Mouse (Mus musculus) testis, adult 2 months (tissue): ENCODE results near the gene Hoxb4. TPM values are rescaled to one million over a fixed set of nuclear protein-coding genes. Genes with fewer than 3 reads are reported as not detected.

Experiments
- H3K27ac ChIP-seq: fragments of 200-500 bp; 2 replicates; pipeline ENCODE4 v1.5.1; 2012; ENCODE audit warnings: low read depth, low read length; ENCODE audit not compliant: control insufficient read depth, insufficient read depth
- H3K27me3 ChIP-seq: fragments of 200-500 bp; 2 replicates; pipeline ENCODE4 v1.6.1; 2012; ENCODE audit warnings: mild to moderate bottlenecking, low read length, moderate library complexity; ENCODE audit not compliant: control insufficient read depth, insufficient read depth
- H3K36me3 ChIP-seq: fragments of 200-500 bp; 2 replicates; pipeline ENCODE4 v1.6.1; 2012; ENCODE audit warnings: mild to moderate bottlenecking, low read length; ENCODE audit not compliant: control insufficient read depth, insufficient read depth
- H3K4me1 ChIP-seq: fragments of 200-500 bp; 2 replicates; pipeline ENCODE4 v1.6.1; 2012; ENCODE audit warnings: low read length; ENCODE audit not compliant: control insufficient read depth, insufficient read depth
- H3K4me3 ChIP-seq: fragments of 200-500 bp; 2 replicates; pipeline ENCODE4 v1.5.1; 2012; ENCODE audit warnings: low read depth, mild to moderate bottlenecking, low read length, moderate library complexity, mixed read lengths; ENCODE audit not compliant: control insufficient read depth
- CTCF ChIP-seq: fragments of 200-500 bp; IDR thresholded peaks from 2 replicates; pipeline ENCODE4 v1.5.1; 2012; ENCODE audit warnings: low read depth, mild to moderate bottlenecking, inconsistent platforms, low read length, moderate library complexity; ENCODE audit not compliant: control insufficient read depth, insufficient read depth, insufficient replicate concordance
- POLR2A ChIP-seq: fragments of 200-500 bp; IDR thresholded peaks from 2 replicates; pipeline ENCODE4 v1.6.1; 2012; ENCODE audit warnings: low read depth, mild to moderate bottlenecking, inconsistent platforms, low read length, moderate library complexity; ENCODE audit not compliant: control insufficient read depth
- polyA plus RNA-seq: library from polyadenylated mRNA; depleted of rRNA; stranded (reverse); fragments of >200 nt; gene quantifications from 2 replicates; pipeline ENCODE4 v1.2.3, GENCODE M21; 2012

Gene Hoxb4
- polyA plus RNA-seq, 1 experiment = 0.07 TPM

GRCm38 (mm10) chr11:96321846-96322245, 3.8 kb downstream of the Hoxb4 start:
- Histone ChIP-seq H3K4me3 (no peak overlapping the region), H3K27me3 (peaks cover 8% of the 10 kb centered on the region), H3K27ac (no peak overlapping the region), H3K4me1 (peaks cover 10% of the 10 kb centered on the region), H3K36me3 (no peaks in the 10 kb centered on the region)
- TF ChIP-seq POLR2A (no peak), CTCF (no peak)

GRCm38 (mm10) chr11:96322738-96323137, 4.7 kb downstream of the Hoxb4 start:
- Histone ChIP-seq H3K4me1 (peaks cover 10% of the 10 kb centered on the region), H3K4me3 (no peak overlapping the region), H3K36me3 (no peaks in the 10 kb centered on the region), H3K27me3 (peaks cover 6% of the 10 kb centered on the region), H3K27ac (no peak overlapping the region)
- TF ChIP-seq POLR2A = no peak
- no peak for TF ChIP-seq CTCF

- Histone ChIP-seq H3K36me3 (no peaks in the 10 kb centered on the region), H3K27ac (no peak within 1 kb of the TSS), H3K4me1 (peaks cover 10% of the 10 kb centered on the region), H3K4me3 (no peak within 1 kb of the TSS), H3K27me3 (peaks cover 6% of the 10 kb centered on the region)
- TF ChIP-seq POLR2A = no peak
- no peak for TF ChIP-seq CTCF
Observed at GRCm38 (mm10) chr11:96323154-96323553, 5.1 kb downstream of the Hoxb4 start, which contains the start of gene Hoxb3. Gene Hoxb3 (plus strand): TSS chr11:96323326.

- H3K4me3 ChIP-seq = no peak overlapping the region
- H3K27me3 ChIP-seq = peaks cover 6% of the 10 kb centered on the region
- TF ChIP-seq CTCF = no peak
- no peak for TF ChIP-seq POLR2A
- peaks cover 7% of the 10 kb centered on the region for H3K4me1 ChIP-seq
- no peaks in the 10 kb centered on the region for H3K36me3 ChIP-seq
- H3K27ac ChIP-seq = no peak overlapping the region
Observed at GRCm38 (mm10) chr11:96324125-96324524, 6.1 kb downstream of the Hoxb4 start.

- Histone ChIP-seq H3K27me3 (peaks cover 6% of the 10 kb centered on the region), H3K27ac (no peak overlapping the region), H3K4me3 (no peak overlapping the region), H3K4me1 (peaks cover 4% of the 10 kb centered on the region), H3K36me3 (no peaks in the 10 kb centered on the region)
- TF ChIP-seq POLR2A (no peak), CTCF (no peak)
Observed at GRCm38 (mm10) chr11:96324965-96325364, 6.9 kb downstream of the Hoxb4 start.

GRCm38 (mm10) chr11:96325747-96326212, 7.7 kb downstream of the Hoxb4 start:
- peaks cover 3% of the 10 kb centered on the region; the same call in 1 of the 2 replicates for H3K4me1 ChIP-seq
- no peaks in the 10 kb centered on the region for H3K36me3 ChIP-seq
- H3K4me3 ChIP-seq = no peak overlapping the region
- H3K27me3 ChIP-seq = peaks cover 5% of the 10 kb centered on the region
- TF ChIP-seq CTCF = no peak
- TF ChIP-seq POLR2A = no peak
- H3K27ac ChIP-seq = no peak overlapping the region

- Histone ChIP-seq H3K27ac (no peak overlapping the region), H3K4me1 (peaks cover 3% of the 10 kb centered on the region; the same call in 1 of the 2 replicates), H3K27me3 (peaks cover 2% of the 10 kb centered on the region), H3K36me3 (no peaks in the 10 kb centered on the region), H3K4me3 (no peak overlapping the region)
- TF ChIP-seq CTCF = no peak
- TF ChIP-seq POLR2A = no peak
Observed at GRCm38 (mm10) chr11:96326705-96327104, 8.6 kb downstream of the Hoxb4 start.

GRCm38 (mm10) chr11:96327122-96327521, 9.1 kb downstream of the Hoxb4 start:
- Histone ChIP-seq H3K4me1 (peaks cover 3% of the 10 kb centered on the region; the same call in 1 of the 2 replicates), H3K36me3 (no peaks in the 10 kb centered on the region), H3K27ac (no peak overlapping the region), H3K27me3 (peaks cover 2% of the 10 kb centered on the region), H3K4me3 (no peak overlapping the region)
- no peak for TF ChIP-seq CTCF
- TF ChIP-seq POLR2A = no peak
